Mouse (Mus musculus): ENCODE results near the gene Il4ra.

DNA sequence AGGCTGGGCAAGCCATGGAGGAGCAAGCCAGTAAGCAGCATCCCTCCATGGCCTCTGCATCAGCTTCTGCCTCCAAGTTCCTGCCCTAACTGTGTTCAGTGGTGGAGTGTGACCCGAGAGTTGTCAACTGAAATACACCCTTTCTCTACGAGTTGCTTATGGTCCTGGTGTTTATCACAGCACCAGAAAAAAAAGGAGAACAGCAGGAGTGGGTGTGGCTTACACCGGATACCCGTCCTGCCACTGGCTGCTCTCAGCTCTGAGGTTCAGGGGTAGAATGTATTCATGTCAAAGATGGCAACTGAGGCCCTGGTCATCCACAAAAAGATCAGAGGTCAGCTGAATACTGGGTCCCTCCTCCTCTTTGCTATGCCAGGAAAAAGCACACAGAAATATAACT, 68.2 kb downstream of the Il4ra start:
- no peak for TF ChIP-seq CTCF (IDR thresholded peaks at IDR 0.05; ENCODE audit: borderline replicate concordance, control insufficient read depth, extremely low read depth, insufficient read depth, low read length, poor library complexity)
- TF ChIP-seq POLR2A (IDR thresholded peaks at IDR 0.05; ENCODE audit: control insufficient read depth, extremely low read depth, insufficient read depth, low read length, poor library complexity): no peak

All from thymus, adult 2 months (tissue).